Mouse (Mus musculus) bone marrow macrophage, adult 2 months (primary cell): ENCODE results near the gene Lgr4.

Experiments used
- CTCF ChIP-seq: IDR thresholded peaks from 2 replicates; pipeline ENCODE4 v1.5.1; 2012; ENCODE audit warnings: low read depth, mild to moderate bottlenecking, low read length, moderate library complexity
- POLR2A ChIP-seq: IDR thresholded peaks from 2 replicates; pipeline ENCODE4 v1.6.1; 2012; ENCODE audit warnings: mild to moderate bottlenecking, low read depth, low read length, borderline replicate concordance

DNA sequence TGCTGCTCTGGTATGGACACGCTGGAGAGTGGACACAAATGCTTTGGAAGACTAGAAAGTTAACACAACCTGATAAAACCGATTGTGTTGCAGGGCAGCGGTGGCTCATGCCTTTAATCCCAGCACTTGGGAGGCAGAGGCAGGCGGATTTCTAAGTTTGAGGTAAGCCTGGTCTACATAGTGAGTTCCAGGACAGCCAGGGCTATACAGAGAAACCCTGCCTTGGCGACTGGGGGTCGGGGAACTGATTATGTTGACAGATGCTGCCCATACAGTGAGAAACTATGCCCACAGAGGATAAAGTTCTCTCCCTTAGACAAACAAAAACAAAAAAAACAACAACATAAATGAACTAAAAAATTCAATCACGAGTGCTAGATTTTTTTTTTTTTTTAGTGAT lies 99.6 kb downstream of the Lgr4 start:
- TF ChIP-seq CTCF = no peak
- TF ChIP-seq POLR2A = no peak
